Mouse (Mus musculus): ENCODE measurements around the gene 1700102P08Rik. TPM values are rescaled to one million over a fixed set of nuclear protein-coding genes. Genes with fewer than 3 reads are reported as not detected.

Gene 1700102P08Rik
- total RNA-seq, 1 experiment from 2014 or later: 3.0 TPM

DNA sequence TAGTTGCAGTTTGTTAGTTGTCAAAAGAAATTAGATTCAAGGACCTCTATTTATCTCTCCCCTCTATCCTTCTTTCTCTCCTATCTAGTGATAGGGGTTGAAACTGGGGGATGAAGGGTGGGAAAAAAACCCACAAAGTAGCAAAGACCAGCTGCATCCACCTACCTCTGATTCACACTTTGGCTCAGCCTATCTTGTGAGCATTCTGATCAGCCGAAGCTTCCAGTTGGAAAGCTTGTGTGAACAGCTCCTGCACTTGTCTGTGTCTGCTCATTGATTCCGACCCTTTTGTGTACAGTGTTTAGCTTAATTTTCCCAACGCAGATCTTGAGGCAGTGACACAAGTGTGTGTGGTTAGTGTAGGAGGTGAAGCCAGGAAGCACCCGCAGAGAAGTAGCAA is 60.9 kb downstream of the 1700102P08Rik start:
- no peak for ATAC-seq (ENCODE audit: extremely low read depth, insufficient number of reproducible peaks, low FRiP score, poor library complexity, severe bottlenecking)

DNA sequence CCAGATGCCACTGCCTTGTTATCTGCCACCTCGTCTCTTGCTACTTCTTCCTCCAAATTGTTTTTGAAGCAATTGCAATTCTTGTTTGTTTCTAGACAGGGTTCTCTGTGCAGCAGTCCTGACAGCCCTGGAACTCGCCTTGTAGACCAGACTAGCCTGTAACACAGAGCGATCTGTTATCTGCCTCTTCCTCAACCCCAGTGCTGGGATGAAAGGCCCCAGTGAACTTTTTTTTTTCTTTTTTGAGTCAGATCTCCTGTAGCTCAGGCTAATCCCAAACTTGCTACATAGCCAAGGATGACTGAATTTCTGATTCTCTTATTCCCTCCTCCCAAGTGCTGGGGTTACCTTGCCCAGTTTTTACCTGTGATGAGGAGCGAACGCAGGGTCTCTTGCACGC is 61.8 kb downstream of the 1700102P08Rik start:
- ATAC-seq (ENCODE audit: extremely low read depth, insufficient number of reproducible peaks, low FRiP score, poor library complexity, severe bottlenecking): no peak

DNA sequence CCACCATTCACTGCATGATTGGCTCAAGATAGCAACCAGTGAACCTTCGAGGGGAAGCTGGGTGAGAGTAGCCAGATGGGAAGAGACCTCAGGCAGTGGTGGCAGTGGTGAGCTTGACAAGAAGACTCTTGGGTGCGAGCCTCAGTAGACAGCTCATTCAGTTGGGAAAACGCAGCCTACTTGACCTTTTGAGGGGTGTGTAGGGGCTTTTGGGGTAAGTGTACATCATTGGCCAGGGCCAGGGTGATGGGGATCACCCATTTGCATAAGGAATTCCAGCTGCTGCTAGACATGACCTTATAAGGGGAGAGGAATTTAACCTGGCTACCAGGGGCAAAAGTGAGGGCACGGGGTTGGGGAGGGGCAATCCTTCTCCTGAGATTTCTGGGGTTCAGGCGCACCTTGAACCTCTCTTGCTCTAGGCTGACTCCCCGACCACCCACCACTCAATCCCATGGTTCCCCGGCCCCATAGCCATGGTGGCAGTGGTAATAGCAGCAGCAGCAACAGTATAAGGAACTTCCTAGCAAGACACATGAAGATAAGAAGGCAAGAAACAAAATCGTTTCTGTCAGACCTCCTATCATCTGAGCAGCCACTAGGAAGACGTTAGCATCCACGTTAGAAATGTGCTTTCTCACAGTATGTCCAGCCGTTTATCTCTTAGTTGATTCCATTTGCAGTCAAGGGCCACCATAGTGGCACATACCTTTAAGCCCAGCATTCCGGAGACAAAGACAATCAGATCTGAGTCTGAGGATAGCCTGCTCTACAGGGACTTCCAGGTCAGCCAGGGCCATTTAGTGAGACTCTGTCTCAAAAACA is 63.4 kb downstream of the 1700102P08Rik start:
- no peak for ATAC-seq (ENCODE audit: extremely low read depth, insufficient number of reproducible peaks, low FRiP score, poor library complexity, severe bottlenecking)

DNA sequence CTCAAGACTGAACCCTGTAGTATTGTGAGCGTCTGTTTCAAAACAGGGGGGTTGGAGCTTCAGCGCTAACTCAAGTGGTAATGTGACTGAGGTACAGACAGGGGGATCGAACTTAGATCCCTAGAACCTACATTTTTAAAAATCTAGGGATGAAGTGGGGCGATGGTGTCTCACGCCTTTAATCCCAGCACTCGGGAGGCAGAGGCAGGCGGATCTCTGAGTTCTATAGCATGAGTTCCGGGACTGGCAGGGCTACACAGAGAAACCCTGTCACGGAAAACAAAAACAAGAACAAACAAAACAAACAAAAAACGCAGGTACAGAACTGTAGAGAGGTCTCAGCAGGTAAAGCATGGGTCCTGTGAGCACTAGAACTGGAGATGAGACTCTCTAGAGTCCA is 64.3 kb downstream of the 1700102P08Rik start:
- ATAC-seq (ENCODE audit: extremely low read depth, insufficient number of reproducible peaks, low FRiP score, poor library complexity, severe bottlenecking): no peak

DNA sequence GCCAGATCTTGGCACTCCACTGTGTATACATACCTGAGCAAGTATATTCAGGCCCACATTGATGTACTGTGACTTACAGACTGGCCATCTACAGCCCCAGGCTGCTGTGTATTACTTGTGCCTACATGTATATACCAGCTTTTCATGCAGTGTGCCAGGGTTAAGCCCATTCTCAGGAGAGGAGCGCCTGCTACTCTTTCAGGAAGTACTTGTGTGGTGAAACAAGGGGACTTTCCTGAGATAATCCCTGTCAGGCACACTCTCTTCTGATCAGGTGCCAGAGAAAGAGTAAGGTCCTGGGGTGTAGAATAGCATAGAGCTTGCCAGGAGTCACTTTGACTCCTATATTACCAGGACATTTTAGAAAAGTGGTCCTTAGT is 67.3 kb downstream of the 1700102P08Rik start:
- no peak; the same call in 1 of the 2 replicates for ATAC-seq (ENCODE audit: extremely low read depth, insufficient number of reproducible peaks, low FRiP score, poor library complexity, severe bottlenecking)

Other genes with a start within 250 kb of the 1700102P08Rik start
- gene Bsn, start 202.4 kb upstream of the 1700102P08Rik start, total RNA-seq (2017): 0.12 and 0.23 TPM in 2 replicates
- 12.2 and 13.9 TPM in 2 replicates for gene Dag1, start 128.8 kb upstream of the 1700102P08Rik start, total RNA-seq (2017)
- gene Nicn1, start 102.4 kb upstream of the 1700102P08Rik start, total RNA-seq (2017): 4.3 and 4.4 TPM in 2 replicates
- 5.6 and 7.8 TPM in 2 replicates for gene Amt, start 96.0 kb upstream of the 1700102P08Rik start, total RNA-seq (2017)
- gene Rhoa, start 86.7 kb upstream of the 1700102P08Rik start, total RNA-seq (2017): 487 and 547 TPM in 2 replicates
- 17.4 and 23.4 TPM in 2 replicates for gene Tcta, start 86.6 kb upstream of the 1700102P08Rik start, total RNA-seq (2017)
- gene Gpx1, start 53.9 kb upstream of the 1700102P08Rik start, total RNA-seq (2017): 689 and 756 TPM in 2 replicates
- 140 and 154 TPM in 2 replicates for gene Usp4, start 45.0 kb upstream of the 1700102P08Rik start, total RNA-seq (2017)
- not detected in 2 replicates for gene Ccdc36, start 35.7 kb downstream of the 1700102P08Rik start, total RNA-seq (2017)
- gene BC048562, start 43.7 kb downstream of the 1700102P08Rik start, total RNA-seq (2017): not detected in 2 replicates
- 15.7 and 19.8 TPM in 2 replicates for gene Ccdc71, start 67.7 kb downstream of the 1700102P08Rik start, total RNA-seq (2017)
- gene Klhdc8b, start 68.8 kb downstream of the 1700102P08Rik start, total RNA-seq (2017): 2.9 and 5.7 TPM in 2 replicates
- not detected in 2 replicates for gene Lamb2, start 86.9 kb downstream of the 1700102P08Rik start, total RNA-seq (2017)
- gene Usp19, start 97.8 kb downstream of the 1700102P08Rik start, total RNA-seq (2017): 105 and 106 TPM in 2 replicates
- 97.9 and 119 TPM in 2 replicates for gene Qars, start 114.9 kb downstream of the 1700102P08Rik start, total RNA-seq (2017)
- 158 TPM in 2 replicates for gene Qrich1, start 124.0 kb downstream of the 1700102P08Rik start, total RNA-seq (2017)
- 61.0 and 75.5 TPM in 2 replicates for gene Impdh2, start 167.5 kb downstream of the 1700102P08Rik start, total RNA-seq (2017)
- gene Ndufaf3, start 174.6 kb downstream of the 1700102P08Rik start, total RNA-seq (2017): 15.5 and 17.0 TPM in 2 replicates
- 70.9 and 104 TPM in 2 replicates for gene Dalrd3, start 177.1 kb downstream of the 1700102P08Rik start, total RNA-seq (2017)
- 12.8 and 15.6 TPM in 2 replicates for gene Wdr6, start 185.9 kb downstream of the 1700102P08Rik start, total RNA-seq (2017)
- gene P4htm, start 204.9 kb downstream of the 1700102P08Rik start, total RNA-seq (2017): 0.58 and 0.61 TPM in 2 replicates